Mouse (Mus musculus): ENCODE measurements around the gene Xrn1. TPM values are rescaled to one million over a fixed set of nuclear protein-coding genes. Genes with fewer than 3 reads are reported as not detected.
"Not testable (repeated sequence)": the region's sequence is repeated elsewhere in the genome, so short reads cannot be mapped to it uniquely, and the experiment has no call there.

Xrn1 gene
- polyA plus RNA-seq, 1 experiment from 2014 or later, result 19.8 TPM

DNA sequence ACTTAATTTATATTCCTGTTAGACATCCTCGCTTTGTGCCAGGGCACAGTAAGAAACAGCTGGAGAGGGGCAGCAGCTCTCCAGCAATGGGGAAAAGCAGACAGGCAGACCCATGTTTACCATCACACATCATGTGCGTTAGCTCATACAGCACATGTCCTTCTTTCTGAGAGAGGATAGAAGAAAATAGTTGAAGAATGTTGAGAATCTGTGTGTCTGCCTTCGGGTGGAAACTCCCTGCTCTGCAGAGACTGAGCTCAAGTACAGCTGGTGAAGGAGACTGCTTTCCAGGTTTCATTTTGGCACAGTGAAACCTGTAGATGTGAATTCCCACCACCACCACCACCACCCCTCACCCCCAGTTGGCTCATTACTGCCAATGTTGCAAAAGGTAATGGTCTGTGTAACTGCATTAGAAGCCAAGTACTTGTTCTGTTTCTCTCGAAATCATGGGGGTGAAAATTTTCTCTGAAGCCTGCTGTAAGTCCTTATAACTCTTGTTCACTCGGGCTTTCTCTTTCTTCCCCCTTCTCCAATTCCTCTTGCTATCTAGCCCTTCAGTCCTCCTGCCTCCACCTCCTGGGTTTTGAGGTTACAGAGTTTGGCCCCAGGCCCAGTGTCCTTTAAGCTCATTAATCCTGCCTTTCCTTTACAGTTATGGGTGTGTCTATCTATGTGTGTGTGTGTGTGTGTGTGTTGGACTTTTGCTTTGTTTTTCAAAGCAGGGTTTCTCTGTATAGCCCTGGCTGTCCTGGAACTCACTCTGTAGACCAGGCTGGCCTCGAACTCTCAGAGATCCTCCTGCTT lies 102.1 kb downstream of the Xrn1 start:
- H3K4me3 ChIP-seq, result no peak overlapping the region
- no peak overlapping the region for H3K27ac ChIP-seq
- H3K27me3 ChIP-seq (replicated peaks), result no peaks in the 10 kb centered on the region
- H3K9me3 ChIP-seq, result no peaks in the 10 kb centered on the region
- H3K4me2 ChIP-seq (replicated peaks), result no peak overlapping the region
- WGBS, result 94% methylated on average over 6 of the region's 6 CpGs
- no peak for ATAC-seq (ENCODE audit: low FRiP score, low read depth)
- no peak overlapping the region for H3K9ac ChIP-seq
- peaks cover 54% of the 10 kb centered on the region for H3K36me3 ChIP-seq
- no peaks in the 10 kb centered on the region for H3K4me1 ChIP-seq

- no peaks in the 10 kb centered on the region for H3K4me1 ChIP-seq
- no peak for ATAC-seq (ENCODE audit: low FRiP score, low read depth)
- H3K27me3 ChIP-seq (replicated peaks), result no peaks in the 10 kb centered on the region
- no peaks in the 10 kb centered on the region for H3K9me3 ChIP-seq
- no peak overlapping the region for H3K4me3 ChIP-seq
- 91% methylated on average over 2 of the region's 2 CpGs for WGBS
- H3K36me3 ChIP-seq, result peaks cover 7% of the 10 kb centered on the region
- H3K4me2 ChIP-seq (replicated peaks), result no peak overlapping the region
- no peak overlapping the region for H3K9ac ChIP-seq
- H3K27ac ChIP-seq, result no peak overlapping the region
Observed at GRCm38 (mm10) chr9:96063083-96063802, 108.7 kb downstream of the Xrn1 start.

DNA sequence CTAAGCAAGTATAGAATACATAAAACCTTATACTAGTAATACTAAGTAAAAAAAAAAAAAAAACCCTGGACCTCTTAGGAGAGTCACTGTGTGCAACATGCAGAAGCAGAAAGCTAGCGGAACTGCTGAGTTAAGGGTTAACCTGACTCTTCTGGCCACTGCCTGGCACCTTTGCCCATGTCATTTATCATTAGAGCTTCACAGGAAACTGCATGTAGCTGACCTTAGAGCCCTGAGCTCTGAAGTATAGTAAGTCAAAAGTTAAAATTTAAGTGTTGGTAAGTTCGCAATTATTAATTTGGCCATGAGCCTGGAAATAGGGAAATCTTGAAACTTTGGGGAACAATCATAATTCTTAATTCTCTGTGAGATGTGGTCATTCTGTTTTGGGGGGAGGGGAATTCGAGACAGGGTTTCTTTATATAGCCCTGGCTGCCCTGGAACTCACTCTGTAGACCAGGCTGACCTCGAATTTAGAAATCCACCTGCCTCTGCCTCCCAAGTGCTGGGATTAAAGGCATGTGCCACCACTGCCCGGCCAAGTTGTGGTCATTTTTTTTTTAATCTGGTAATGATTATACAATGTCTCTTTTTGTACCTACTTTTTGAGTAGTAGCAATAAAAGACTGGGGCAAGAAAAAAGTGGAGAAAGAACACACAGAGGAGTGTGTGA lies 109.4 kb downstream of the Xrn1 start:
- WGBS, result 75% methylated on average over 5 of the region's 5 CpGs
- no peak overlapping the region for H3K27ac ChIP-seq
- H3K9ac ChIP-seq, result no peak overlapping the region

GRCm38 (mm10) chr9:96067507-96067906 lies 112.9 kb downstream of the Xrn1 start:
- ATAC-seq (ENCODE audit: low FRiP score, low read depth), result no peak
- 84% methylated on average over 2 of the region's 2 CpGs for WGBS
- H3K9ac ChIP-seq, result no peak overlapping the region
- no peak overlapping the region for H3K4me3 ChIP-seq
- no peak overlapping the region for H3K4me2 ChIP-seq (replicated peaks)
- no peaks in the 10 kb centered on the region for H3K4me1 ChIP-seq
- H3K27me3 ChIP-seq (replicated peaks), result no peaks in the 10 kb centered on the region
- no peaks in the 10 kb centered on the region for H3K9me3 ChIP-seq
- H3K27ac ChIP-seq, result no peak overlapping the region
- H3K36me3 ChIP-seq, result no peaks in the 10 kb centered on the region

More for the DNA sequence above, 109.4 kb downstream of the Xrn1 start:
- ATAC-seq (ENCODE audit: low FRiP score, low read depth), result no peak
- Histone ChIP-seq H3K4me1 (no peaks in the 10 kb centered on the region), H3K36me3 (peaks cover under 1% of the 10 kb centered on the region; the same call in 1 of the 2 replicates), H3K4me3 (no peak overlapping the region), H3K9me3 (no peaks in the 10 kb centered on the region), H3K4me2 (replicated peaks) (no peak overlapping the region), H3K27me3 (replicated peaks) (no peaks in the 10 kb centered on the region)

- no peak for ATAC-seq (ENCODE audit: low FRiP score, low read depth)
- Histone ChIP-seq H3K4me3 (no peak overlapping the region), H3K9ac (no peak overlapping the region), H3K9me3 (no peaks in the 10 kb centered on the region), H3K27me3 (replicated peaks) (no peaks in the 10 kb centered on the region), H3K4me2 (replicated peaks) (no peak overlapping the region), H3K4me1 (no peaks in the 10 kb centered on the region), H3K36me3 (no peaks in the 10 kb centered on the region), H3K27ac (no peak overlapping the region)
- WGBS, result 91% methylated on average over 13 of the region's 13 CpGs
Observed at GRCm38 (mm10) chr9:96078752-96079315, 124.3 kb downstream of the Xrn1 start.

DNA sequence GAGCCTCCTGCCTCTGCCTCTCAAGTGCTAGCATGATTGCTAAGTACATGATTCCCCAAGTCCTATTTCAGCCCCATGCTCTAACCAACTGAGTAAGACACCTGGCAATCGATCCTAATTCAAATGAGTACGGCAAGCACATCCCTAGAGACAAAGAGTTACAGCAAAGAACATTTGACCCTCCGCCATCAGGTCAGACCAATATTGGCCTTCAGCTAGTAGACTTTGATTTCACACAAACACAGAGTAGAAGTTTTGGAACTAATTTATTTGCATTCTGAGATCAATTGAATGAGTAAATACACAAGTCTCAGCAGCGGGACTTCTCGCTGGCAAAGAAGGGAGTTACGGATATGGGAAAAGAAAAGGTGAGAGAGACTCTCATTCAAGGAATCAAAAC lies 130.7 kb downstream of the Xrn1 start:
- Histone ChIP-seq H3K27ac (no peak overlapping the region), H3K4me2 (replicated peaks) (no peak overlapping the region), H3K36me3 (no peaks in the 10 kb centered on the region), H3K27me3 (replicated peaks) (no peaks in the 10 kb centered on the region), H3K9ac (no peak overlapping the region), H3K4me1 (no peaks in the 10 kb centered on the region), H3K9me3 (no peaks in the 10 kb centered on the region), H3K4me3 (no peak overlapping the region)
- WGBS, result 93% methylated on average over 6 of the region's 6 CpGs
- no peak for ATAC-seq (ENCODE audit: low FRiP score, low read depth)

GRCm38 (mm10) chr9:96087671-96088070 lies 133.1 kb downstream of the Xrn1 start:
- H3K27me3 ChIP-seq (replicated peaks), result no peaks in the 10 kb centered on the region
- H3K9me3 ChIP-seq, result no peaks in the 10 kb centered on the region; the same call in 1 of the 2 replicates
- no peak for ATAC-seq (ENCODE audit: low FRiP score, low read depth)
- no peak overlapping the region for H3K4me3 ChIP-seq
- no peaks in the 10 kb centered on the region for H3K36me3 ChIP-seq
- H3K9ac ChIP-seq, result no peak overlapping the region
- H3K27ac ChIP-seq, result no peak overlapping the region
- no peaks in the 10 kb centered on the region for H3K4me1 ChIP-seq
- no peak overlapping the region for H3K4me2 ChIP-seq (replicated peaks)
- WGBS, result 85% methylated on average over 2 of the region's 2 CpGs

DNA sequence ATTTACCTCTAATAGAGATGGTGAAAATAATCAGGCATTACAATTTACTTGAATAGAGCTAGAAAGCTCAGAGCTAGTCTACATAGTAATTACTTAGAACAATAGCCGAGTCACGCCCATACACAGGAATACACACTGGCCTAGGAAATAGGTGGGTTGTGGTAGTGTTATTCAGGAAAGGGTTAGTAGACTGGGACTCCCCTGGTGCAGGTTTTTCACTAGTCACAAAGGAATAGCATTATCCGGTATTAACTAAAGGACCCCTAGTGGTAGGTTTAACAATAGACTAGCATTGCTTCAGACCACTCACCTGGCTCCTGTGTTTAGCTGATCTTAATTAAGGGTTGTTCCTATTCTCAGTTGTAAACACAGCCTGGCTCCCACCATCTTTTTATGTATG lies 133.9 kb downstream of the Xrn1 start:
- H3K4me2 ChIP-seq (replicated peaks); H3K27me3 ChIP-seq (replicated peaks); H3K4me3 ChIP-seq; H3K9ac ChIP-seq; H3K36me3 ChIP-seq; ATAC-seq (ENCODE audit: low FRiP score, low read depth); H3K4me1 ChIP-seq; H3K27ac ChIP-seq; H3K9me3 ChIP-seq: not testable (repeated sequence)
- WGBS, result 78% methylated on average over 3 of the region's 3 CpGs

- WGBS, result 91% methylated on average over 10 of the region's 10 CpGs
- not testable (repeated sequence) for H3K4me1 ChIP-seq; H3K27ac ChIP-seq; H3K9ac ChIP-seq; H3K4me2 ChIP-seq (replicated peaks); ATAC-seq (ENCODE audit: low FRiP score, low read depth); H3K4me3 ChIP-seq; H3K36me3 ChIP-seq; H3K27me3 ChIP-seq (replicated peaks)
- peaks cover 14% of the 10 kb centered on the region; the same call in 1 of the 2 replicates for H3K9me3 ChIP-seq
Observed at GRCm38 (mm10) chr9:96092637-96093036, 138.1 kb downstream of the Xrn1 start.

GRCm38 (mm10) chr9:96093221-96093620 lies 138.7 kb downstream of the Xrn1 start:
- H3K27me3 ChIP-seq (replicated peaks), result no peaks in the 10 kb centered on the region
- H3K4me3 ChIP-seq, result no peak overlapping the region
- no peak overlapping the region for H3K9ac ChIP-seq
- no peak overlapping the region for H3K27ac ChIP-seq
- H3K36me3 ChIP-seq, result no peaks in the 10 kb centered on the region
- H3K4me2 ChIP-seq (replicated peaks), result no peak overlapping the region
- no peaks in the 10 kb centered on the region for H3K4me1 ChIP-seq
- WGBS, result 91% methylated on average over 1 of the region's 1 CpGs
- peaks cover 15% of the 10 kb centered on the region; the same call in 1 of the 2 replicates for H3K9me3 ChIP-seq
- ATAC-seq (ENCODE audit: low FRiP score, low read depth), result no peak

DNA sequence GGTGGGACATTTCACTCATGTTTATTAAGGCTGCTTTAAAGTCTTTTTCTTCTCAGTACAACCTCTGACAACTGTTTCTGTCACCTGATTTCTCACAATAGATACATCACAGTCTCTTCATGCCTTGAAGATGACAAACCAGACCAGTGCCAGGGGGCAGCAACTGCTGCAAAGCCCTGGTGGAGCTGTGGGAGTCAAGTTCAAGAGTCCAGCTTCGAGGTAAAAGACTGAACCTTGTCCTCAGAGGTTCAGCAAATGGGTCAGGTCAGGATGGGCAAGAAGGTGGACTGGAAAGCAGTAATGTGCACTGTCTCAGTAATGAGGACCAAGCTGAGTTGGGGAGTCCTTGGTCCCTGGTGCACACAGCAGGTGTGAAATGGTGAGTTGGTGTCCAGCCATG lies 139.8 kb downstream of the Xrn1 start:
- 66% methylated on average over 1 of the region's 1 CpGs for WGBS
- H3K27ac ChIP-seq, result no peak overlapping the region
- H3K36me3 ChIP-seq, result no peaks in the 10 kb centered on the region
- ATAC-seq (ENCODE audit: low FRiP score, low read depth), result no peak
- H3K27me3 ChIP-seq (replicated peaks), result no peaks in the 10 kb centered on the region
- no peak overlapping the region for H3K9ac ChIP-seq
- no peak overlapping the region for H3K4me3 ChIP-seq
- H3K9me3 ChIP-seq, result peaks cover 22% of the 10 kb centered on the region
- no peaks in the 10 kb centered on the region for H3K4me1 ChIP-seq
- H3K4me2 ChIP-seq (replicated peaks), result no peak overlapping the region

DNA sequence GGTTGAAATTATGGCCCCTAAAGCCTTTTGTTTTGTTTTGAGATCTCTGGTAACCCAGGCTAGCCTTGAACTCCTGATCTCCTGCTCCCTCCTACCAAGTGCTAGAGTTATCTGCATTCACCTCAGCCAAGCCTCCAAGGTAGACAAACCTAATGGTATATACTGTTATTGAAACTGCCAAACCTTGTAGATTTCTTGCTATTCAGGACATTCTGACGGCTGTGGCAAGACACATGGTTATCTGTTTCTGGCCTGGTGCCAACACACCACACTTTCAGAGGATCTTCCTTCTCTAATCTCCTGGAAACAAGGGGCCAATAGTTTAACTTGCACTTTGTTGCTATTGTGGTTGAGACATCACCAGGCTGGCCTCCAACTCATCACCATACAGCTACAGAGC lies 140.6 kb downstream of the Xrn1 start:
- Histone ChIP-seq H3K9ac (no peak overlapping the region), H3K36me3 (no peaks in the 10 kb centered on the region), H3K4me1 (no peaks in the 10 kb centered on the region), H3K27me3 (replicated peaks) (no peaks in the 10 kb centered on the region), H3K4me3 (no peak overlapping the region), H3K27ac (no peak overlapping the region), H3K9me3 (peaks cover 30% of the 10 kb centered on the region), H3K4me2 (replicated peaks) (no peak overlapping the region)
- 75% methylated on average over 1 of the region's 1 CpGs for WGBS
- no peak for ATAC-seq (ENCODE audit: low FRiP score, low read depth)
